Mouse (Mus musculus): ENCODE measurements around the gene Slc25a30. TPM values are rescaled to one million over a fixed set of nuclear protein-coding genes. Genes with fewer than 3 reads are reported as not detected.
"Not testable (repeated sequence)": the region's sequence is repeated elsewhere in the genome, so short reads cannot be mapped to it uniquely, and the experiment has no call there.

The Slc25a30 gene
- total and polyA plus RNA-seq, 3 experiments = 9.6 to 18.2 (median 17.0) TPM

- H3K27ac ChIP-seq (ENCODE audit: insufficient read depth, low read depth) = no peak overlapping the region
- peak overlapping the region; percentile 57 to 64 (median 60) for H3K4me3 ChIP-seq (replicated peaks in 1 of 3; ENCODE audit: low read depth in 2 of 3, low read length in 2 of 3, poor library complexity in 1 of 3)
- H3K27me3 ChIP-seq (replicated peaks) = no peaks in the 10 kb centered on the region
- H3K4me2 ChIP-seq (ENCODE audit: insufficient read depth, low read depth, poor library complexity, severe bottlenecking) = peak overlapping the region; percentile 67
- TF ChIP-seq SIN3A (IDR thresholded peaks at IDR 0.05; ENCODE audit: low read length) = 0 out of 2 replicates have a peak, but pooled peaks have one; percentile 27
- TF ChIP-seq KAT2A (IDR thresholded peaks at IDR 0.05; ENCODE audit: insufficient replicate concordance, low read length) = 0 out of 2 replicates have a peak, but pooled peaks have one; percentile 17
- 0 out of 2 replicates have a peak, but pooled peaks have one; percentile 5 for TF ChIP-seq TCF12 (IDR thresholded peaks at IDR 0.05; ENCODE audit: low read depth, low read length)
- TF ChIP-seq MAX (IDR thresholded peaks at IDR 0.05; ENCODE audit: low read length) = no peak
- TF ChIP-seq CHD2 (IDR thresholded peaks at IDR 0.05; ENCODE audit: low read length) = peak; percentile 53; the same call in 1 of the 2 replicates
- TF ChIP-seq BHLHE40 (IDR thresholded peaks at IDR 0.05; ENCODE audit: low read depth, low read length) = no peak
- H3K36me3 ChIP-seq (replicated peaks in 1 of 2; ENCODE audit: control insufficient read depth in 1 of 2, insufficient read depth in 1 of 2, low read length in 1 of 2) = no peaks in the 10 kb centered on the region
- peak overlapping the region; percentile 69 for H3K9ac ChIP-seq (ENCODE audit: insufficient read depth, low read depth)
- H3K9me3 ChIP-seq (replicated peaks; ENCODE audit: low read length) = no peaks in the 10 kb centered on the region
- dilution Hi-C loops (cut with MboI; ENCODE audit: extremely low pct_ligation_motif_present, extremely low pct_unique_long_range_greater_than_20kb, low sequenced_read_pairs) = no loop called here
- no peaks in the 10 kb centered on the region for H3K79me2 ChIP-seq (replicated peaks; ENCODE audit: control insufficient read depth, extremely low read depth, insufficient read depth, poor library complexity, severe bottlenecking)
- in situ Hi-C loops (cut with MboI; ENCODE audit: low pct_ligation_motif_present, low pct_unique_long_range_greater_than_20kb, low sequenced_read_pairs) = no loop called here
- DNase-seq (ENCODE audit: extremely low read depth) = no peak
- peaks cover 0 to 45% of the 10 kb centered on the region in 2 experiments; a peak in 2 of 4 replicates for H3K4me1 ChIP-seq (ENCODE audit: control insufficient read depth in 1 of 2, insufficient read depth in 2 of 2)
Observed at GRCm38 (mm10) chr14:75833546-75834250, 46.9 kb upstream of the Slc25a30 start.

- H3K36me3 ChIP-seq (replicated peaks in 1 of 2; ENCODE audit: control insufficient read depth in 1 of 2, insufficient read depth in 1 of 2, low read length in 1 of 2) = no peaks in the 10 kb centered on the region
- H3K4me1 ChIP-seq (ENCODE audit: control insufficient read depth in 1 of 2, insufficient read depth in 2 of 2) = peaks cover 0 to 45% of the 10 kb centered on the region in 2 experiments; a peak in 2 of 4 replicates
- H3K27ac ChIP-seq (ENCODE audit: insufficient read depth, low read depth) = no peak overlapping the region
- no peaks in the 10 kb centered on the region for H3K27me3 ChIP-seq (replicated peaks)
- no peak for DNase-seq (ENCODE audit: extremely low read depth)
- no peak overlapping the region for H3K4me2 ChIP-seq (ENCODE audit: insufficient read depth, low read depth, poor library complexity, severe bottlenecking)
- no peak overlapping the region for H3K9ac ChIP-seq (ENCODE audit: insufficient read depth, low read depth)
- in situ Hi-C loops (cut with MboI; ENCODE audit: low pct_ligation_motif_present, low pct_unique_long_range_greater_than_20kb, low sequenced_read_pairs) (no loop called here), dilution Hi-C loops (cut with MboI; ENCODE audit: extremely low pct_ligation_motif_present, extremely low pct_unique_long_range_greater_than_20kb, low sequenced_read_pairs) (no loop called here)
- H3K4me3 ChIP-seq (replicated peaks in 1 of 3; ENCODE audit: low read depth in 2 of 3, low read length in 2 of 3, poor library complexity in 1 of 3) = peak overlapping the region in 1 of 3 experiments; percentile 64
- H3K79me2 ChIP-seq (replicated peaks; ENCODE audit: control insufficient read depth, extremely low read depth, insufficient read depth, poor library complexity, severe bottlenecking) = no peaks in the 10 kb centered on the region
- H3K9me3 ChIP-seq (replicated peaks; ENCODE audit: low read length) = no peaks in the 10 kb centered on the region
- no peak for TF ChIP-seq MEF2A (IDR thresholded peaks at IDR 0.05; ENCODE audit: borderline replicate concordance, low read depth, low read length)
- TF ChIP-seq SMC3 (IDR thresholded peaks at IDR 0.05; ENCODE audit: low read depth, low read length) = no peak
Observed at GRCm38 (mm10) chr14:75832982-75833381, 46.1 kb upstream of the Slc25a30 start.

GRCm38 (mm10) chr14:75832031-75832430 is 45.2 kb upstream of the Slc25a30 start:
- H3K27me3 ChIP-seq (replicated peaks) = no peaks in the 10 kb centered on the region
- in situ Hi-C loops (cut with MboI; ENCODE audit: low pct_ligation_motif_present, low pct_unique_long_range_greater_than_20kb, low sequenced_read_pairs) = no loop called here
- H3K36me3 ChIP-seq (replicated peaks in 1 of 2; ENCODE audit: control insufficient read depth in 1 of 2, insufficient read depth in 1 of 2, low read length in 1 of 2) = no peaks in the 10 kb centered on the region
- TF ChIP-seq MAX (IDR thresholded peaks at IDR 0.05; ENCODE audit: low read length) (no peak), PAX5 (IDR thresholded peaks at IDR 0.05; ENCODE audit: low read length) (no peak), GABPA (IDR thresholded peaks at IDR 0.05; ENCODE audit: insufficient replicate concordance, low read depth, low read length) (no peak), POLR2A (IDR thresholded peaks at IDR 0.05; ENCODE audit: low read depth, low read length) (no peak), TBP (conservative IDR thresholded peaks at IDR 0.05; ENCODE audit: low read depth, low read length) (no peak), ELF1 (IDR thresholded peaks at IDR 0.05; ENCODE audit: low read depth, low read length) (no peak), JUND (conservative IDR thresholded peaks at IDR 0.05; ENCODE audit: low read depth, low read length) (no peak), MXI1 (IDR thresholded peaks at IDR 0.05; ENCODE audit: low read depth, low read length) (no peak), TCF12 (IDR thresholded peaks at IDR 0.05; ENCODE audit: low read depth, low read length) (no peak), BHLHE40 (IDR thresholded peaks at IDR 0.05; ENCODE audit: low read depth, low read length) (no peak), ZNF384 (IDR thresholded peaks at IDR 0.05; ENCODE audit: low read depth, low read length) (no peak), MAZ (IDR thresholded peaks at IDR 0.05; ENCODE audit: low read depth, low read length) (no peak), RCOR1 (conservative IDR thresholded peaks at IDR 0.05; ENCODE audit: low read depth, low read length) (no peak), CTCF (conservative IDR thresholded peaks at IDR 0.05 in 1 of 2, IDR thresholded peaks at IDR 0.05 in 1 of 2; ENCODE audit: low read depth in 2 of 2, low read length in 2 of 2) (no peak)
- H3K9me3 ChIP-seq (replicated peaks; ENCODE audit: low read length) = no peaks in the 10 kb centered on the region
- DNase-seq (ENCODE audit: extremely low read depth) = no peak
- no peak overlapping the region for H3K9ac ChIP-seq (ENCODE audit: insufficient read depth, low read depth)
- no peak overlapping the region for H3K27ac ChIP-seq (ENCODE audit: insufficient read depth, low read depth)
- no peak overlapping the region for H3K4me2 ChIP-seq (ENCODE audit: insufficient read depth, low read depth, poor library complexity, severe bottlenecking)
- H3K4me1 ChIP-seq (ENCODE audit: control insufficient read depth in 1 of 2, insufficient read depth in 2 of 2) = peaks cover 0 to 37% of the 10 kb centered on the region in 2 experiments; a peak in 2 of 4 replicates
- no peak overlapping the region for H3K4me3 ChIP-seq (replicated peaks in 1 of 3; ENCODE audit: low read depth in 2 of 3, low read length in 2 of 3, poor library complexity in 1 of 3)
- dilution Hi-C loops (cut with MboI; ENCODE audit: extremely low pct_ligation_motif_present, extremely low pct_unique_long_range_greater_than_20kb, low sequenced_read_pairs) = no loop called here
- H3K79me2 ChIP-seq (replicated peaks; ENCODE audit: control insufficient read depth, extremely low read depth, insufficient read depth, poor library complexity, severe bottlenecking) = no peaks in the 10 kb centered on the region

GRCm38 (mm10) chr14:75829817-75830216 is 43.0 kb upstream of the Slc25a30 start:
- H3K36me3 ChIP-seq (replicated peaks in 1 of 2; ENCODE audit: control insufficient read depth in 1 of 2, insufficient read depth in 1 of 2, low read length in 1 of 2); H3K9me3 ChIP-seq (replicated peaks; ENCODE audit: low read length); H3K9ac ChIP-seq (ENCODE audit: insufficient read depth, low read depth); H3K27ac ChIP-seq (ENCODE audit: insufficient read depth, low read depth); dilution Hi-C loops (cut with MboI; ENCODE audit: extremely low pct_ligation_motif_present, extremely low pct_unique_long_range_greater_than_20kb, low sequenced_read_pairs); H3K27me3 ChIP-seq (replicated peaks); H3K4me3 ChIP-seq (replicated peaks in 1 of 3; ENCODE audit: low read depth in 2 of 3, low read length in 2 of 3, poor library complexity in 1 of 3); DNase-seq (ENCODE audit: extremely low read depth); H3K79me2 ChIP-seq (replicated peaks; ENCODE audit: control insufficient read depth, extremely low read depth, insufficient read depth, poor library complexity, severe bottlenecking); in situ Hi-C loops (cut with MboI; ENCODE audit: low pct_ligation_motif_present, low pct_unique_long_range_greater_than_20kb, low sequenced_read_pairs): not testable (repeated sequence)
- Histone ChIP-seq H3K4me2 (ENCODE audit: insufficient read depth, low read depth, poor library complexity, severe bottlenecking) (peak overlapping the region; percentile 50; the same call in 1 of the 2 replicates), H3K4me1 (ENCODE audit: control insufficient read depth in 1 of 2, insufficient read depth in 2 of 2) (peaks cover 0 to 24% of the 10 kb centered on the region in 2 experiments; a peak in 2 of 4 replicates)
